Mouse (Mus musculus) Patski (cell line): Measurements from ENCODE around the gene Rab3il1. TPM values are rescaled to one million over a fixed set of nuclear protein-coding genes. Genes with fewer than 3 reads are reported as not detected.

Source experiments
- ATAC-seq: fragments of 100-300 bp; one replicate; pipeline ENCODE4 v1.8.0; 2021
- CTCF ChIA-PET: fragments of 350-600 bp; sonication (Branson Sonifier 250); formaldehyde crosslinking; loops from one replicate; lab custom pipeline; 2022; ENCODE audit warnings: inconsistent platforms; lab: Charles Lee
- POLR2A ChIA-PET: fragments of 350-600 bp; sonication (Branson Sonifier 250); formaldehyde crosslinking; loops from one replicate; lab custom pipeline; 2022; ENCODE audit warnings: antibody characterized with exemption, inconsistent platforms; lab: Charles Lee
- DNase-seq: peaks from one replicate; pipeline ENCODE4 v3.0.0-alpha.2; 2011; ENCODE audit warnings: low read depth, low spot score
- H3K27me3 ChIP-seq: fragments of 371-371 bp; one replicate; pipeline ENCODE4 v1.5.1; 2021
- CTCF ChIP-seq: fragments of 100-300 bp; IDR thresholded peaks from one replicate; pipeline ENCODE4 v1.5.1; 2021
- in situ Hi-C: fragments of 300-500 bp; cut with MboI; formaldehyde crosslinking; loops from 3 replicates; pipeline ENCODE4 v1.11.1; 2018; ENCODE audit warnings: low pct_unique_long_range_greater_than_20kb, mixed read lengths
- polyA plus RNA-seq: library from polyadenylated mRNA; unstranded; gene quantifications from one replicate; pipeline ENCODE4 v1.2.3, GENCODE M21; 2021

The Rab3il1 gene
- 0.71 TPM for polyA plus RNA-seq

GRCm38 (mm10) chr19:10001206-10001969, at the start of gene Rab3il1, which contains the start of gene Best1:
TSS of gene Rab3il1 (plus strand) at chr19:10001669.
TSS of gene Best1 (minus strand) at chr19:10001633.
- H3K27me3 ChIP-seq, result no peaks in the 10 kb centered on the region
- ATAC-seq, result no peak
- no peak for TF ChIP-seq CTCF
- in situ Hi-C loops, result loop anchor here (5.0 kb wide), 2 partner anchors 36 to 201 kb away; partner anchors contain the start of genes Fen1 and Tmem258
- POLR2A ChIA-PET, result no interaction called here
- no peak for DNase-seq
- CTCF ChIA-PET, result interaction anchor here (1.0 to 6.2 kb wide), 12 partner anchors 10 to 215 kb away, joined by 3 to 78 read pairs (median 12); no protein-coding TSS in a partner anchor

- DNase-seq, result no peak
- in situ Hi-C loops, result no loop called here
- no peak for ATAC-seq
- no peaks in the 10 kb centered on the region for H3K27me3 ChIP-seq
- TF ChIP-seq CTCF, result no peak
- POLR2A ChIA-PET, result no interaction called here
- CTCF ChIA-PET, result interaction anchor here (0.8 to 3.0 kb wide), 6 partner anchors 8 to 40 kb away, joined by 3 to 9 read pairs (median 4); no protein-coding TSS in a partner anchor
These were observed 49.1 kb upstream of the Rab3il1 start for GRCm38 (mm10) chr19:9952390-9952789.

GRCm38 (mm10) chr19:9952912-9953311, 48.6 kb upstream of the Rab3il1 start:
- no peak for TF ChIP-seq CTCF

GRCm38 (mm10) chr19:9954055-9954810, 47.2 kb upstream of the Rab3il1 start:
- no peak for TF ChIP-seq CTCF
- in situ Hi-C loops, result no loop called here
- H3K27me3 ChIP-seq, result no peaks in the 10 kb centered on the region
- DNase-seq (no peak), ATAC-seq (peak; percentile 68)
- CTCF ChIA-PET, result interaction anchor here (0.7 to 3.0 kb wide), 5 partner anchors 10 to 36 kb away, joined by 3 to 9 read pairs (median 4); no protein-coding TSS in a partner anchor
- POLR2A ChIA-PET, result interaction anchor here (1.4 kb wide), 1 partner anchor 30 kb away, joined by 4 read pairs; no protein-coding TSS in a partner anchor

More at GRCm38 (mm10) chr19:9952912-9953311, 48.6 kb upstream of the Rab3il1 start:
- H3K27me3 ChIP-seq, result no peaks in the 10 kb centered on the region
- ATAC-seq (no peak), DNase-seq (no peak)
- ChIA-PET POLR2A (no interaction called here), CTCF (interaction anchor here (0.8 to 3.0 kb wide), 6 partner anchors 8 to 41 kb away, joined by 3 to 9 read pairs (median 4); no protein-coding TSS in a partner anchor)
- in situ Hi-C loops, result no loop called here

- TF ChIP-seq CTCF, result no peak
- in situ Hi-C loops, result no loop called here
- ChIA-PET POLR2A (interaction anchor here (1.4 kb wide), 1 partner anchor 29 kb away, joined by 4 read pairs; no protein-coding TSS in a partner anchor), CTCF (interaction anchor here (0.7 to 3.0 kb wide), 7 partner anchors 10 to 36 kb away, joined by 3 to 9 read pairs (median 4); no protein-coding TSS in a partner anchor)
- DNase-seq (no peak), ATAC-seq (peak; percentile 50)
- H3K27me3 ChIP-seq, result no peaks in the 10 kb centered on the region
These were observed 46.7 kb upstream of the Rab3il1 start for GRCm38 (mm10) chr19:9954811-9955202.

GRCm38 (mm10) chr19:9955438-9955837, 46.0 kb upstream of the Rab3il1 start:
- no peak for ATAC-seq
- H3K27me3 ChIP-seq, result no peaks in the 10 kb centered on the region
- POLR2A ChIA-PET, result no interaction called here
- TF ChIP-seq CTCF, result no peak
- DNase-seq, result no peak
- in situ Hi-C loops, result no loop called here
- CTCF ChIA-PET, result interaction anchor here (1.2 to 1.5 kb wide), 4 partner anchors 16 to 35 kb away, joined by 3 to 5 read pairs (median 4); no protein-coding TSS in a partner anchor

GRCm38 (mm10) chr19:9956624-9957388, 44.7 kb upstream of the Rab3il1 start:
- DNase-seq (no peak), ATAC-seq (no peak)
- no peak for TF ChIP-seq CTCF
- CTCF ChIA-PET, result interaction anchor here (1.0 to 1.6 kb wide), 5 partner anchors 12 to 35 kb away, joined by 3 to 5 read pairs (median 3); no protein-coding TSS in a partner anchor
- in situ Hi-C loops, result no loop called here
- POLR2A ChIA-PET, result no interaction called here
- no peaks in the 10 kb centered on the region for H3K27me3 ChIP-seq

- CTCF ChIA-PET, result interaction anchor here (0.9 to 1.6 kb wide), 4 partner anchors 9 to 19 kb away, joined by 3 to 5 read pairs (median 4); no protein-coding TSS in a partner anchor
- POLR2A ChIA-PET, result no interaction called here
- in situ Hi-C loops, result no loop called here
- TF ChIP-seq CTCF, result no peak
- ATAC-seq (no peak), DNase-seq (no peak)
- H3K27me3 ChIP-seq, result peaks cover 3% of the 10 kb centered on the region
These were observed 43.5 kb upstream of the Rab3il1 start for GRCm38 (mm10) chr19:9957965-9958364.

GRCm38 (mm10) chr19:9960769-9961168, 40.7 kb upstream of the Rab3il1 start:
- DNase-seq (no peak), ATAC-seq (no peak)
- POLR2A ChIA-PET, result no interaction called here
- peaks cover 3% of the 10 kb centered on the region for H3K27me3 ChIP-seq
- TF ChIP-seq CTCF, result no peak
- CTCF ChIA-PET, result no interaction called here
- in situ Hi-C loops, result no loop called here
